Mouse (Mus musculus) adrenal gland, adult (tissue): ENCODE measurements around the gene Nfe2l1.

ENCODE experiments used
- DNase-seq, 2 experiments: peaks; one replicate each; pipeline ENCODE4 v3.0.0; 2022 to 2023; ENCODE audit warnings: low spot score in 1 of 2; ENCODE audit not compliant: inconsistent age in 2 of 2

The Nfe2l1 gene

DNA sequence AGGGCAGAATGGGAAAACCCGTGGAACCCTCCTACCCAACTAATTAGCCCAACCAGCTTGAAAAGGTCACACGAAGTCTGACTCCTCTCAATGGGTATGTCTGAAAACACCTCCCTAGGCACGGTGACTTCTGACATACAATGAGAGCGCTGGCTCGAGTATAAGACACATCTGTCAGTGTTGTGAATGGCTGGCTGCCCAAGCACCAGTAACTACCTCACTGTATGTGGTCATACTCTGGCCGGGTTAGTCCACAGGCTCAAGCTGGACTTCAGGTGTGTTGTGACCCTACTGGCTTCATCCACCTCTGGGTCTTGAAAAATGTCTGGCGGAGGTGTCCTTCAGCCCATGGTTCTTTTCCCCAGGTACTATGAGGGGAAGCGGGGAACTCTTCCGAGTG lies 18.9 kb upstream of the Nfe2l1 start:
- peak in 1 of 2 experiments; percentile 25 for DNase-seq

DNA sequence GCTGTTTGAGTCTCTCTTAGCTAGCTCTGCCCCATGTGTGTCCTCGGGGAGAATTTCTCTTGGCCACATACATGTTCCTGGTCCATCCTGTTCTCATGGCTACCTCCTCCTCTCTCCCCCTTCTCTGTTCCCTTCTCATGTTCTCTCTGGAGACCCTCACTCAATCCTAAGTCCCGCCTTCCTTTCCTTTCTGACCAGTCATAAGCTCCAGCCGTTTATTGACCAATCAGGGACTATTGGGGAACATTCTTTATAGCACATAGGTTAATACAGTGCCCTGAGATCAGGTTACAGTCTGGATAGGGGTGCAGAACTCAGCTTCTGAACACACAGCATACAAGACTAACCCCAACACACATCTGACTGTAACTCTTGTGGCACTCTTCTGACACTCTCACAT lies 17.5 kb upstream of the Nfe2l1 start:
- DNase-seq: peak in 1 of 2 experiments; percentile 16

DNA sequence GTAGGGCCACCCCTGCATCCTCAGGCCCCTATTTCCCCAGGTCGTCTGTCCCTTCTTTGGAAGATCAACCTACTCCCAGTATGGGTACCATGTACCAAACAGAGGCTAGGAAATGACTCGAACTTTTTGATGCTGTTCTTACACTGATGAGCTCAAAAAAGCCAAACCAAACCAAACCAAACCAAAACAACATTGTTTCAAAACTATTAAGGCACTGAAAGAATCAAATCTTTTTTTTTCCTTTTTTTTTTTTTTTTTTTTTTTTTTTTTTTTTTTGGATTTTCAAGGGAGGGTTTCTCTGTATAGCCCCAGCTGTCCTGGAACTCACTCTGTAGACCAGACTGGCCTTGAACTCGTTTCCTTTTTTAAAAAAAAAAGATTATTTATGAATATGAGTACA lies 13.9 kb upstream of the Nfe2l1 start:
- no peak for DNase-seq

DNA sequence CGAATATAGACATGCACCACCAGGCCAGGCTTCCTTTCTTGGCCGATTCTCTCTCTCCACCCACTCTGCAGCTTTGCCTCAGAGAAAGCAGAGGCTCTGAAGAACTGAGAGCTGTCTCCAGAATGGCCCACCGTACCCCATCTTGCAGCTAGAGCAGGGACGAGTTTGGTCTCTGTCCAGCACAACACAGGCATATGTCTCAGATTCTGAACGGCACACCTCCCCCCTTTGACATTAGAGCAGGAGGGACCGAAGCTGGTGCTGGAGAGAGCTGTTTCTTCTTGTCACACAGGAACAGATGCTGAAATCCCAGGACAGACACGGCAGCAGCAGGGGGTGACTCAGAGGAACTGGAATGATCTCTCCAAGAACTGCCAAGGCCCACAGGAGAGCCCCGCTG lies 10.5 kb upstream of the Nfe2l1 start:
- DNase-seq: peak; percentile 70 to 82

DNA sequence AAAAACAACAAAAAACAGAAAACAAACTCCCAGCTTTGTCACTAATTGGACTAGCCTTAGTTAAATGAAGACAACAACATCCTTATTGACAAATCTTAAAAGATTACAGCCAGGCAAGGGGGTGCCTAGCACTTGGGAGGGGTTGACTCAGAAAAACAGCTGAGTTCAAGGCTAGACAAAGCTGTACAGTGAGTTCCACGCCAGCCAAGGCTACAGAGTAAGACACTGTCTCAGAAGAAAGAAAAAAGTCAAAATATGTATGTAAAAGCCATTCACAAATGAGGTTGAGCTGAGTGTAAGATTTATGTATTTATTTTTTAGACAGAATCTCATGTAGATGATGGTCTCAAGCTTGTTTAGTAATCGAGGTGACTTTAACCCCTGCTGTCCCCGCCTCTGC lies 10.1 kb upstream of the Nfe2l1 start:
- peak in 1 of 2 experiments; percentile 64 for DNase-seq

DNA sequence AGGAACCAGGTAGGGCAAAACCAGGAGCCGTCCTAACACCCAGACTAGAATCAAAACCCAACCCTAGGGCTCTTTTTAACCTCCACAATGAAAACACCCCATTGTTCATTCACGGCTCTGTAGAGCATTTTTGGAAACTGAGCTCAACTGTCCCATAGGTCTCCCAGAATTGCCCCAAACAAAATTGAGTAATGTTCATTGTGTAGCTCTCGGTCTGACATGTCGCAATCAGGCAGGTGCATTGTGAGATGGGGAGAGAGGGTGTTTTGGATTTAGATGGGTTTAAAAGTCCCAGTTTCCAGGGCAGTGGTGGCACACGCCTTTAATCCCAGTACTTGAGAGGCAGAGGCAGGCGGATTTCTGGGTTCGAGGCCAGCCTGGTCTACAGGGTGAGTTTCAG lies 9.7 kb upstream of the Nfe2l1 start:
- DNase-seq: no peak

DNA sequence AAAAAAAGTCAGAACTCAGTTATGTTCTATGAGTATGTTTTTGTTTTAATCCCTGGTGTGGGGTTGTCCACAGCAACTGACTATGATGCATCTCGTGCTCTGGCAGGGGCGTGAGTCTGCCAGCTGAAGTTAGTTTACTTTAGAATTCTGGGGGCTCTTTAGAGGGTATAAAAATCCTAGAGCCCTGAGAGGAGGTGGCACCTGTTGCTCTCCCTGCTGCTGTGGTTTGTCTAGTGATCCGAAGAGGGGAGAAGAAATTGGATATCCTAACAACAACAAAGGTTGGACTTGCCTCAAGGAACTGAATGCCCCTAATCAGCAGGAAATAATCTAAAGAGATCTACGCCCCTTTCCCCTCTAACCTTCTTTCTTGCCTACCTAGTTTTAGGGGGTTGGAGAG lies 8.6 kb upstream of the Nfe2l1 start:
- DNase-seq: no peak

DNA sequence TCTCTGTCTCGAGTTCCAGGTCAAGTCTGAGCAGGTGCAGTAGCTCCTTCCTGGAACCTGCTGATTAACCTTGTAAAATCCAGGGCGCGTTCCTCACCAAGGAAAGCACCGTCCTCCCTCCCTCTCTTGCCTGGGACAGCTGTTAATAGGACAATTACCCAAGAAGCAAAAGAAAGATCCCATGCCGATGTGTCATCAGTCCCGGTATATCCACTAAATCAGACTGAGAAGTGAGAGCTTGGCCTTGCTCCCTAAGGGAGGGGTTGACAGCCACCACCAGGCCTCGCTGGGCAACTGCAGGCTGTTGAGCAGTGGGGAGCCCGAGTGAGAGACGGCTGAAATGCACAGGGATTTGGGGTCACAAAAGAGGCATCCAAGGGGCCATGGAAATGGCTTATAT lies 7.5 kb upstream of the Nfe2l1 start:
- peak; percentile 60 to 81 for DNase-seq

DNA sequence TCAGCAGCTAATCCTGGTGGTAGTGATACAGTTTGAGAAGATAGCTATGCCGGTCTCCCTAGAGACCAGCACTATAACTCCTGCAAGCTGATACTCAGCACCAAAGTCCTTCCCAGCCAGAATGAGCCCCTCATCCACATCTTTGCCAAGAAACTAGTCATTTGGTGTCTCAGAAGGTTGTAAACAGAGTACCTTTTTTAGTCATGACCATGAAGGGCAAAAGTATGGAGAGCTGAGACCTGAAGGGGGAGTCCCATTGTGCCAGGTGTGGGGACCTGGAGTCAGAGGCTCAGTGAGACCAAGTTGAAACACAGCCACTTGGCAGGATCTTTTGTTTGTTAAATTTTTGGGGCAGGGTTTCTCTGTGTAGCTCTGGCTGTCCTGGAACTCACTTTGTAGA lies 4.4 kb upstream of the Nfe2l1 start:
- DNase-seq: no peak

DNA sequence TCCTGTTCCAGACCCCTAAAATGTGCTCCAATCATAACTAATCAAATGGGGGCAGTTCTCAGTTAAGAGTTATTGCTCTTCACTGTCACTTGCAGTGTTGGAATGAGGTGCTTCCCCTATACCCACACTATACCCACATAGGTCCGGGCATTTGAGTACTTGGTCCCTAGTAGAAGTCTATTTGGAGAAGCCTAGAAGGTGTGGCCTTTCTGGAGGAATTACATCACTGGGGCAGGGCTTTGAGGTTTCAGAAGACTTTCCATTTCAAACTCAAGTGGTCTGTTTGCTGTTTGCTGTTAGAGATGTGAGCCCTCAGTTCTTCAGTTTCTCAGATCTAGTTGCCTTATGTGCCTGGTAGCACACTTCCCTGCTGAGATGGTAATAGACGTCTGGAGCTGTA lies 3.2 kb upstream of the Nfe2l1 start:
- no peak for DNase-seq

DNA sequence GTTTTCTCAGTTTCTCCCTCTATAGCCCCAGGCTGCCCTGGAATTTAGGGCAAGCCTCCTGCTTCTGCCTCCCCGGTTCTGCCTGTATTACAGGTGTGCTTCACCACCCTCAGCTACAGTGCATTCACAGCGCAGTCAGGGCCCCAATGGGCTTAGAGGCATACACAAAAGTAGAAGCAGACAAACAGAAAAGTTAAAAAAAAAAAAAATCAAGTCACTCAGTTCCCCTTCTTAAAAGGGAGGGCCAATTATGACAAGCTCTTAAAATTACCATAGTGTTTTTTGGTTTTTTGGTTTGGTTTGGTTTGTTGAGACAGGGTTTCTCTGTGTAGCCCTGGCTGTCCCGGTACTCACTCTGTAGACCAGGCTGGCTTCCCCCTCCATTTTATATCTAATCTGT lies 2.8 kb upstream of the Nfe2l1 start:
- no peak for DNase-seq

DNA sequence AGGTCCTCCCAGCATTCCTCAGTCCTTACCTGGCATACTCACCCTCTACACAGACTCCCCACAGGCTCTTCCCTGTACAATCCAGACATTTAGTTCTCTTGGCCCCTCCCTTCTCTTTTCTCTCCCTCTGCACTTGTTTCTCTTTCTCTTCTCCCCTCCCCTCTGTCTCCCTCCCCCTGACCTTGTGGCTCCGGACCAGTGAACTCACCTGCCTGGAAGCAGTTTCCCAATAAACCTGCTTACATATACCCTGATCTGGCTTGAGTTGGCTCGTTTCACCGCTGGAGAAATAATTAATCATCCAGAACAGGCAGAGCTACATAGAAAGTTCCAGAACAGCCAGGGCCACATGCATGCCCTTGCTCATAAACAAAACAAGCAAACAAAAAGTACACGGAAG lies 1.7 kb upstream of the Nfe2l1 start:
- peak in 1 of 2 experiments; percentile 80 for DNase-seq

DNA sequence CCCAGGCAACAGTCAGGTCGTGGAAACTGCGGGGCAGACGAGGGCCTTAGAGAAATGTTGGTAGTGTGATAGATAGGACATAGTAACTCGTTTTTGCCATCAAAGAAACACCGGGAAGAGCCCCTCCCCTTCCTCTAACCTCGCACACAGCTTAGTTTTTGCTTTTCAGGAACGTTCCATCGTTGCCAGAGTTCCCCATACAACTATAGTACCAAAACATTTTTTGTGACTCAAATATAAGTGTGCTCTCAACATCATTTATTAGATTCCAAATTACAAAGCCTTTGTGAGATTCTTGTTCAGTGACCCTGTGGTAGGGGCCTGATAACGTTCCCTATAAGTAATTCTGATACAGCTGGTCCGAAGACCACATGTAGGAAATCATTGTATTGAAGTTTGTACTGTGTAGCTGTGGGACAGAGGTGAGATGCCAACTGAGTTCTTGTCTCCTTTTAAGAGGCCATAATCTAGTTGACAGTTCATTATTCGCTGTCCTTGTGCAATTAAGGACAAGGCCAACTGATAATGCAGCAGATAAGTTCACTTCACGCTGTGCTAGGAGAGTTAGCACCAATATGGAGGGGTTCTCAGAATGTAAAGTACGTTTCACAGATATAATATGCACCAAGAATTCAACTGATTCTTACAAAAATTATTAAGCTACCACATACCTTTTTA lies 910 bp upstream of the Nfe2l1 start:
- DNase-seq: peak in 1 of 2 experiments; percentile 77

DNA sequence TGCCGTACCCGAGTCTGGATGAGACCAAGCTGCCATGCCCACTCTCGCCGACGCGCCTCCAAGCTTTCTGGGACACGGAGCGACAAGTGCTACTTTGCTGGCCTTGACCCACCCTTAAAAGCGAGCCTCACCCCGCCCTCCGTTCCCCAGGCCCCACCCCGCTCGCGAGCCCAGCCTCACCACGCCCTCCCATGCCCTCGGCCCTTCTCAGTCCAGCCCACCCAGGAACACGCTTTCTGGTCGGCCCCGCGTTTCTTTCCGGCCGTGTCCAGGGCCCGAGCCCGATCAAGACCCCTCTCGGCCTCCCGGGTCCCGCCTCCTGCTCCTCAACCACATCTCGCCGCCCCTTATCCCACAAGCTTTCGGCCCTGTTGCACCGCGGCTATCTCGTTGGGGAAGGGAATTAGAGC lies 360 bp downstream of the Nfe2l1 start:
- peak; percentile 93 to 98 for DNase-seq

DNA sequence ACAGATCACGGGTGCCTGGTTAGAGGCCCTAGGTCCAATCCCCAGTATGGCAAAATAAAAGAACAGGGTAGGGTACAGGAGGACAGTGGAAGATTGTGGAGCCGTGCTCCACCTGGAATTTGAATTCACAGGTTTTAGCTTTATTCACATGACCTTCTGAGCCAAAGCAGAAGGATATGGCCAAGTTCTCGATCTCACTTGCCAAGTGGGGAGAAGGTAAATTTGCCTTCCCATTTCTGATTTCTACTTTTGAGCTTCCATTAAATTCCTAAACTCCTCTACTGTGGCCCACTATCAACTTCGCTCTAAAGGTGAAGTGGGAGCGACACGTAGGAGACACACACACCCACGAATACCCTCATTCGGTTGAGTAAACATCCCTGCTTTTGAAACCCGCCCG lies 887 bp downstream of the Nfe2l1 start:
- DNase-seq: no peak

DNA sequence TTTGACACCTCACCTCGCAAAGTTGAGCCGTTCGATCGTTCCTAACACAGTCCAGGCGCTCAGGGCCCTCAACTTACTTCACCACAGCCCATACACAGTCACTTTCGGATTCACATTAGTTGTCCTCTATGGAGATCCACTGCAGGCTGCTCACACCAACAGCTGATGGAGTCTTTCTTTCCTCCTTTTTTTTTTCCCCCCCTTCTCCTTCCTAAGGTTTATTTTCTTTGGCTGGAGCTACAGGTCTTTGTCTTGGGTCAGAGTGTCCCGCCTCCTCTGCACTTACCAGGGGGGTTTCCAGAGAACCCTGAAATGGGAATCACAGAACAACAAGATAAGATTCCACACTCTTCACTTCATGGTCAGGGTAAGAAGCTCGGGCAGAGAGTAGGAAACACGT lies 1.9 kb downstream of the Nfe2l1 start:
- DNase-seq: no peak

DNA sequence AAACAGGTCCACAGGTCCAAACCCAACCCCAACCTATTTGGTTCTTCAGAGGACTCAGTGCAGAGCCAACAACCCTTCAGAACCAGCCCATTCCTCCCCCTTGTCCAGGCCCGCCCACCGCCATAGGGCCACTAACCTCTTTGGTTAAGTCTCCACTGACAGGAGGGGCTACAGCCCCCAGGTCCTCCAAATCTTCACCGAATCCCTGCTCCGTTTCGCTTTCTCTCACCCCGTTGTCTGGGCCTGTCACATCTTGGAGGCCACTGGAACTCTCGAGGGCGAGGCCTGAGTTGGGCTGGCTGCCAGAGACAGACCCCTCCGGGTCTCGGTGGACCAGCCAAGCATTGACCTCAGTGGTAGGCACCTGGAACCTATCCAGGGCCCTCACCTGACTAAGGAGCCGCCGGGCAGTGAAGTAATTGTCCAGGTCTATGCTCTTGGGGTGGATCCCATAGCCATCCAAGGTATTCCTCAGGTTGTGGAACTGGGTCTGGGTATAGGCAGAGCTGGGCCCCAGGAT lies 2.6 kb downstream of the Nfe2l1 start:
- peak; percentile 55 to 73 for DNase-seq

DNA sequence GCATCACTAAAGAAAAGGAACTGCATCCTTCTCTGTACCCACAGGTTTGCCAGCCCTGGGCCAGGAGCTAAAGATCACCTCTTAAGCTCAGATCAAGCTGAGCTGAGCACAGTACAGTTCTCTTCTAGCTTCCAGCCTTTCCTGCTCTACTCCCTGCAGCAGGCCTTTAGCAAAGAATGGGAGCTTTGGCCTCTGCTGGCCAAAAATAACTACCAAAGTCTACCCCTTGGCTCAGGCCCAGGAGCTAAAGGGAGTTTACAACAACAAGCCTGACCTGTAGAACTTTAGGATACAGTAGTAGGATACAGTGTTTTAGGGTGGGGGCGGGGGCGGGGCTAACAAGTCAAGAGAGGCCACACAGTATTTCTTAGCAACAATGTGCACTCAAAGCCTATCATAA lies 3.3 kb downstream of the Nfe2l1 start:
- peak in 1 of 2 experiments; percentile 76 for DNase-seq

DNA sequence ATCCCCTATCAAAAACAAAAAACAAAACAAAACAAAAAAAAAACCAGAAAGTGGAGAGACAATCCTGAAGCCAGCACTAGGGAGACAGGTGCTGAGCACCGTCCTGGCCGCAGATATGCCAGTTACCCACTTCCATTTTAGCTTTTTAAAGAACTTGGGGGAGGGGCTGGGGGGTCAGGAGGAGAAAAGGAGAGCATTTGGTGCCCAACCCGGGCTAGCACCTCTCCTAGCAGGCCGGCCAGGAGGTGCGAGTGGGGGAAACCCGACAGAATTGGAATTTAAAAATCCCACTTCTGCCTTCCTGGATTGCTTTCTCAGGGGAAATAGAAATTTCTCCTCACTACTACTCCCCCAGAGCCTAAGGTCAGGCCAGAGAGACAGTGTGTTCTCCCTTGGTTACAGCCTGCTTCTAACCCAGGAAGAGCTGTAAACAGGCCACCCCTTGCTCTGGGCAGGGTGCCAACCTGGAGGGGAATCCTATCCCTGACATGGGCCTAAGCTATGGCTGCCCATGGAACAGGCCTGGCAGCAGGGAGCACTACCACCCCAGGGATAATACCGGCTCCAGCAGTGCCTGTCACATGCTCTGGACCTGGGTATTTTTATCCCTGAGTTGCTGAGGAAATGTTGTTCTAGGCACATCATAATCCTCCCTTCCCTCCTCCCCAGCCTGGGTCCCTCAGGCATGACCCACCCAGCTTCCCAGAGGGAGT lies 4.8 kb downstream of the Nfe2l1 start:
- peak; percentile 88 to 89 for DNase-seq

DNA sequence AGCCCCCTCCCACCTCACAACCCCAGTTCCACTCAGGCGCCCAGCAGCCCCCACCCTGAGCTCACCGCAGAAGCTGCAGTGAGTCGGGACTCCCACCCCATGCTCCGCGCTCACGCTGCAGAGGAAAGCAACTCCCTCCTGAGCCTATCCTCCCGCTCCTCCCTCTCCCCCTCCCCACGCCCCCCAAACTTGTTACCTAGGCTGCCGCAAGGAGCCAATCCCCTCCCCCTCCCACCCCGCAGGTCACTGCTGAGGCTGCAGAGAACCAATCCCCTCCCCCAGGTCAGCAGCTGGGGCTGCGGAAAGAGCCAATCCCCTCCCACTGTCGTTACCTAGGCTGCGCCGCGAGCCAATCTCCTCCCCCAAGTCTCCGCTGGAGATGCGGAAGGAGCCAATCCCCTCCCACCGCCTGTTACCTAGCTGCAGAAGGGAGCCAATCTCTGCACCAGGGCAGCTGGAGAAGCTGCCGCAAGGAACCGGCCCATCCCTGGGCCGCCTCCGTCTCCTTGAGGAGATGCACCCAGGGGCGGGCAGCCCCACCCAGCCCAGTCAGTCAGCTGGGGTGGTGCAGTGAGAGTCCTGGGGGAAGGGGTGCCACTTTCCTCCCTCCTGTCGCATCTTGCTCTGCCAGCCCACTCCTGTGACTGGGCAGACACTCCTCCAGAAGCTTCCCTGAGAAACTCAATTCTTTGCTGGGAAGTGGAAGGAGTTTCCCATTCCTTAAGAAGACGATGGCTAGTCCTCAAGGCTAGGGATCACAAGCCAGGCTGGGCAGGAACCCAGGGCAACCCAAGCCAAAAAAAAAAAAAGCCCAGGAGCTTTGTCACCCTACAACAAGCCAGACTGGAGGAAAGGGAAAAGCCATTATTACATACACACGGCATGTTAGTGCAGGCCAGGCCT lies 5.6 kb downstream of the Nfe2l1 start:
- DNase-seq: peak; percentile 95 to 96

DNA sequence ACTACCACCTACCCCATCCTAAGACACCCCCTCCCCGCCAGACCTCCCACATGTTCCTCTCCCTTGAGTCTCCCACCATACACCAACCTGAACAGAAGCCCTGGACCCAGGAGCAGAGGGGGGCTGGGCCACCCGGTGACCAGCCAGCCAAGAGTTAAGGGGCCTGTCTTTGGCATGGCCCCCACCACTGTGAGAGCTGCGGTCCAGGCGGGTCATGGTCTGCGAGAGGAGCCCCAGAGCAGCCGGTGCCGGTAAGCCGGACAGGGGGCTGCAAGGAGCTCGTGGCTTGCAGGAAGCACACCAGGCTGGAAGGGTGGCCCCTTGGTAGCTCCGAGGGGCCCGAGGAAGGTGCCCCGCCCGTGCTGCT lies 6.3 kb downstream of the Nfe2l1 start:
- peak; percentile 63 to 79 for DNase-seq
